ENCODE assay signal across 15 mouse cellular contexts in the genomic region with DNA sequence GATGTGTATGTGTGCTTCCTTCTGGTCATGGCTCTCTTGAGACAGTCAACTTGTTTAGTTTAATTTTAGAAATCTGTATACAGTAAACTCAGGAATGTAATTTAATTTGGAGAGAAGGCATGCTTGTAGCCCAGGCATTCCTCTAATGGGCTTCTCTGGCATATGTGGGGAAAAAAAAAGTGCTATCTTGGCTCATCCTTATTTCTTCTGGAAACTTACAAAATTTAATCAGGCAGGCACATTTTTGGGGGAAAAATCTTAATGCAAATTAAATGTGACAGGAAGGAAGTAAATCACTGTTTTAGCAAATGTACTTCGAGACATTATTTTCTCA.
DNase-seq lines count a peak whose midpoint lies in the region; ATAC-seq lines count a peak whose summit lies in the region.
"Had no signal": no experiment of that assay in that cellular context is flagged by ENCODE, and none has a peak within 500 bp of the region (broad histone marks: within the 10 kb centered on the region; RNA-seq: fewer than 3 reads in every experiment).

No protein-coding gene starts in this region.

- H3K27me3 ChIP-seq in hindbrain, embryonic 10.5 days (ENCODE audit: insufficient read depth, poor library complexity, severe bottlenecking): no peaks in the 10 kb centered on the region
- H3K27me3 ChIP-seq in hindbrain, embryonic 16.5 days (replicated peaks; ENCODE audit: control insufficient read depth, insufficient read depth, low read length): no peaks in the 10 kb centered on the region
- no peaks in the 10 kb centered on the region for H3K27me3 ChIP-seq in midbrain, embryonic 12.5 days
- H3K27me3 ChIP-seq in midbrain, embryonic 10.5 days (ENCODE audit: low read depth, poor library complexity, severe bottlenecking): no peaks in the 10 kb centered on the region
- H3K27me3 ChIP-seq in embryonic facial prominence, embryonic 14.5 days (replicated peaks; ENCODE audit: control insufficient read depth, insufficient read depth, low read length): no peaks in the 10 kb centered on the region
- H3K27me3 ChIP-seq in hindbrain, embryonic 14.5 days (ENCODE audit: control insufficient read depth, insufficient read depth, low read length): no peaks in the 10 kb centered on the region
- H3K27me3 ChIP-seq: limb, embryonic 15.5 days; Patski had no signal

- H3K4me2 ChIP-seq in hindbrain, embryonic 16.5 days (ENCODE audit: low read length): no peak overlapping the region
- no peak overlapping the region for H3K4me2 ChIP-seq in midbrain, embryonic 12.5 days (replicated peaks)
- no peak overlapping the region for H3K4me2 ChIP-seq in embryonic facial prominence, embryonic 14.5 days (ENCODE audit: low read depth, low read length)
- H3K4me2 ChIP-seq in hindbrain, embryonic 14.5 days (replicated peaks): no peak overlapping the region
- H3K4me2 ChIP-seq: limb, embryonic 15.5 days had no signal

- H3K4me3 ChIP-seq in hindbrain, embryonic 10.5 days: no peak overlapping the region
- H3K4me3 ChIP-seq in hindbrain, embryonic 16.5 days (ENCODE audit: low read length): no peak overlapping the region
- no peak overlapping the region for H3K4me3 ChIP-seq in midbrain, embryonic 12.5 days
- no peak overlapping the region for H3K4me3 ChIP-seq in midbrain, embryonic 10.5 days
- H3K4me3 ChIP-seq in embryonic facial prominence, embryonic 14.5 days (ENCODE audit: low read depth, low read length): no peak overlapping the region
- H3K4me3 ChIP-seq in hindbrain, embryonic 14.5 days (replicated peaks; ENCODE audit: low read length): no peak overlapping the region
- H3K4me3 ChIP-seq: limb, embryonic 15.5 days had no signal

- H3K4me1 ChIP-seq in hindbrain, embryonic 10.5 days (replicated peaks): peaks cover 39% of the 10 kb centered on the region
- H3K4me1 ChIP-seq in hindbrain, embryonic 16.5 days (ENCODE audit: control insufficient read depth, insufficient read depth, low read depth, low read length): peaks cover 8% of the 10 kb centered on the region
- peaks cover 10% of the 10 kb centered on the region for H3K4me1 ChIP-seq in midbrain, embryonic 12.5 days
- H3K4me1 ChIP-seq in midbrain, embryonic 10.5 days: peaks cover 21% of the 10 kb centered on the region
- H3K4me1 ChIP-seq in embryonic facial prominence, embryonic 14.5 days (ENCODE audit: control insufficient read depth, insufficient read depth, low read length): peaks cover 30% of the 10 kb centered on the region
- peaks cover 26% of the 10 kb centered on the region for H3K4me1 ChIP-seq in hindbrain, embryonic 14.5 days (replicated peaks; ENCODE audit: control insufficient read depth, insufficient read depth, low read length)

- no peak for DNase-seq in hindbrain, embryonic 10.5 days (ENCODE audit: low spot score)
- no peak for DNase-seq in midbrain, embryonic 10.5 days (ENCODE audit: low spot score)
- DNase-seq in embryonic facial prominence, embryonic 14.5 days (ENCODE audit: low spot score): no peak
- DNase-seq in hindbrain, embryonic 14.5 days (ENCODE audit: low spot score): no peak
- DNase-seq: adrenal gland, postnatal 25 days; kidney, adult 2 months; kidney, postnatal 36 days; retina, postnatal 1 day; thymus, adult 18-20 months had no signal

- WGBS in hindbrain, embryonic 10.5 days: 87% methylated on average over 1 of the region's 1 CpGs
- 62% methylated on average over 1 of the region's 1 CpGs for WGBS in hindbrain, embryonic 16.5 days
- 82% methylated on average over 1 of the region's 1 CpGs for WGBS in midbrain, embryonic 12.5 days
- WGBS in midbrain, embryonic 10.5 days: 83% methylated on average over 1 of the region's 1 CpGs
- WGBS in embryonic facial prominence, embryonic 14.5 days: 34% methylated on average over 1 of the region's 1 CpGs
- WGBS in hindbrain, embryonic 14.5 days: 74% methylated on average over 1 of the region's 1 CpGs

- no peak overlapping the region for H3K9ac ChIP-seq in hindbrain, embryonic 16.5 days (ENCODE audit: low read depth, low read length)
- H3K9ac ChIP-seq in midbrain, embryonic 12.5 days (replicated peaks): no peak overlapping the region
- no peak overlapping the region for H3K9ac ChIP-seq in embryonic facial prominence, embryonic 14.5 days (ENCODE audit: low read depth, low read length)
- H3K9ac ChIP-seq in hindbrain, embryonic 14.5 days: no peak overlapping the region
- H3K9ac ChIP-seq: limb, embryonic 15.5 days had no signal

- no peaks in the 10 kb centered on the region for H3K9me3 ChIP-seq in hindbrain, embryonic 10.5 days
- no peaks in the 10 kb centered on the region for H3K9me3 ChIP-seq in hindbrain, embryonic 16.5 days (ENCODE audit: control insufficient read depth, low read length)
- no peaks in the 10 kb centered on the region for H3K9me3 ChIP-seq in midbrain, embryonic 12.5 days
- no peaks in the 10 kb centered on the region for H3K9me3 ChIP-seq in midbrain, embryonic 10.5 days (replicated peaks)
- no peaks in the 10 kb centered on the region for H3K9me3 ChIP-seq in embryonic facial prominence, embryonic 14.5 days (ENCODE audit: control insufficient read depth, low read length)
- H3K9me3 ChIP-seq in hindbrain, embryonic 14.5 days (ENCODE audit: control insufficient read depth, low read length): no peaks in the 10 kb centered on the region
- H3K9me3 ChIP-seq: limb, embryonic 15.5 days had no signal

- no peak for ATAC-seq in hindbrain, embryonic 16.5 days
- ATAC-seq in midbrain, embryonic 12.5 days (ENCODE audit: low FRiP score, low read depth): no peak
- ATAC-seq in embryonic facial prominence, embryonic 14.5 days (ENCODE audit: low read depth): no peak
- ATAC-seq in hindbrain, embryonic 14.5 days (ENCODE audit: low FRiP score): no peak
- no peak for ATAC-seq in CD4-positive, CD25-positive, alpha-beta regulatory T cell, adult 4 months
- ATAC-seq: activated CD4-positive, CD25-positive, alpha-beta regulatory T cell, adult 4 months; Patski had no signal

- H3K27ac ChIP-seq in hindbrain, embryonic 10.5 days: 0 out of 2 replicates have a peak overlapping the region, but pooled peaks have one; percentile 50
- H3K27ac ChIP-seq in hindbrain, embryonic 16.5 days (ENCODE audit: low read depth, low read length): no peak overlapping the region
- H3K27ac ChIP-seq in midbrain, embryonic 12.5 days (replicated peaks): peak overlapping the region; percentile 46; the same call in 1 of the 2 replicates
- no peak overlapping the region for H3K27ac ChIP-seq in midbrain, embryonic 10.5 days (replicated peaks)
- 0 out of 2 replicates have a peak overlapping the region, but pooled peaks have one; percentile 24 for H3K27ac ChIP-seq in embryonic facial prominence, embryonic 14.5 days (replicated peaks; ENCODE audit: low read depth, low read length)
- peak overlapping the region; percentile 32; the same call in 1 of the 2 replicates for H3K27ac ChIP-seq in hindbrain, embryonic 14.5 days
- H3K27ac ChIP-seq: limb, embryonic 15.5 days had no signal

- 0 out of 2 replicates have a peak, but pooled peaks cover 4% of the 10 kb centered on the region for H3K36me3 ChIP-seq in hindbrain, embryonic 10.5 days
- H3K36me3 ChIP-seq in hindbrain, embryonic 16.5 days (ENCODE audit: control insufficient read depth, insufficient read depth, low read length): no peaks in the 10 kb centered on the region
- H3K36me3 ChIP-seq in midbrain, embryonic 12.5 days: no peaks in the 10 kb centered on the region
- 0 out of 2 replicates have a peak, but pooled peaks cover 2% of the 10 kb centered on the region for H3K36me3 ChIP-seq in midbrain, embryonic 10.5 days
- H3K36me3 ChIP-seq in embryonic facial prominence, embryonic 14.5 days (ENCODE audit: control insufficient read depth, insufficient read depth, low read length): no peaks in the 10 kb centered on the region
- no peaks in the 10 kb centered on the region for H3K36me3 ChIP-seq in hindbrain, embryonic 14.5 days (replicated peaks; ENCODE audit: control insufficient read depth, insufficient read depth)
- H3K36me3 ChIP-seq: limb, embryonic 15.5 days had no signal

Comparison
In these comparisons a context has a peak if more than half of its experiments do, and no peak if none do; other contexts are left out.
1. H3K27ac ChIP-seq: peak in hindbrain, embryonic 10.5 days (single experiment), midbrain, embryonic 12.5 days (single experiment), embryonic facial prominence, embryonic 14.5 days (single experiment) and hindbrain, embryonic 14.5 days (single experiment); none in hindbrain, embryonic 16.5 days (single experiment) and midbrain, embryonic 10.5 days (single experiment).